Mouse (Mus musculus) lung, postnatal 0 days (tissue): ENCODE results near the gene Manbal.
A peak's percentile ranks its signal among the peaks of the same experiment; 100 is the strongest.

Experiments used
- CTCF ChIP-seq: IDR thresholded peaks from 2 replicates; pipeline ENCODE4 v1.5.1; 2016; ENCODE audit warnings: antibody characterized with exemption, mild to moderate bottlenecking
- EP300 ChIP-seq: IDR thresholded peaks from 2 replicates; pipeline ENCODE4 v1.6.1; 2016; ENCODE audit warnings: antibody characterized with exemption, mild to moderate bottlenecking, control low read depth

DNA sequence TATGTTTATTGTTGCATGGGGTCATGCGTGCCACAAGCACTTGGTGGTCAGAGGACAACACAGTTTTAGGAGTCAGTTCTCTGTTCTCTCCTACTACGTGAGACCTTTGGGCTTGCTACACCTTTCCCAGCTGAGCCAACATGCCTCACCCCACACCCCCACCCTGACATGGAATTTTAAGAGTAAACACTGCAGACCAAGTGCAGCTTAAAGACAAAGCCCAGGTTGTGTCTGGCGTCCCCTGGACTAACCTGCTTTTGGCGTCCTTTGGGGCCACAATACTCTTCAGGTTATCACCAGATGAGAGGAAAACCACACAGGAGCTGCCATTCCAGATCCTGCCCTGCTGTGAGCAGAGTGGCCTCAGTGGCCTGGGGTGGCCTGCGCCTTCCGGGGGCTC lies 27.5 kb downstream of the Manbal start:
- TF ChIP-seq CTCF = 0 out of 2 replicates have a peak, but pooled peaks have one; percentile 6
- peak; percentile 94 for TF ChIP-seq EP300
